Mouse (Mus musculus) liver, embryonic 12.5 days (tissue): ENCODE data around the gene Olfr974. TPM values are rescaled to one million over a fixed set of nuclear protein-coding genes. Genes with fewer than 3 reads are reported as not detected.

ENCODE experiments used
- polyA plus RNA-seq: library from polyadenylated mRNA; unstranded; fragments of >200 nt; fragmentation: Nextera tagmentation; extraction: Ambion mirVana; gene quantifications from 2 replicates; pipeline ENCODE4 v1.2.1, GENCODE M21; 2016

The Olfr974 gene
- polyA plus RNA-seq, 1 experiment from 2014 or later, result not detected

Other genes with a start within 250 kb of the Olfr974 start
- gene Olfr149, start 230.4 kb upstream of the Olfr974 start, polyA plus RNA-seq, result not detected in 2 replicates
- not detected in 2 replicates for gene Olfr965, start 226.1 kb upstream of the Olfr974 start, polyA plus RNA-seq
- gene Olfr150, start 206.5 kb upstream of the Olfr974 start, polyA plus RNA-seq, result not detected in 2 replicates
- not detected in 2 replicates for gene Olfr967, start 191.3 kb upstream of the Olfr974 start, polyA plus RNA-seq
- not detected in 2 replicates for gene Olfr968, start 154.2 kb upstream of the Olfr974 start, polyA plus RNA-seq
- not detected in 2 replicates for gene Olfr969, start 146.6 kb upstream of the Olfr974 start, polyA plus RNA-seq
- gene Olfr970, start 128.6 kb upstream of the Olfr974 start, polyA plus RNA-seq, result not detected in 2 replicates
- gene Olfr971, start 100.6 kb upstream of the Olfr974 start, polyA plus RNA-seq, result not detected in 2 replicates
- not detected in 2 replicates for gene Olfr972, start 71.1 kb upstream of the Olfr974 start, polyA plus RNA-seq
- not detected in 2 replicates for gene Olfr229, start 30.2 kb upstream of the Olfr974 start, polyA plus RNA-seq
- not detected in 2 replicates for gene Olfr975, start 14.5 kb downstream of the Olfr974 start, polyA plus RNA-seq
- gene Olfr976, start 23.6 kb downstream of the Olfr974 start, polyA plus RNA-seq, result not detected in 2 replicates
- not detected in 2 replicates for gene Olfr978, start 54.6 kb downstream of the Olfr974 start, polyA plus RNA-seq
- not detected in 2 replicates for gene Olfr979, start 66.0 kb downstream of the Olfr974 start, polyA plus RNA-seq
- not detected in 2 replicates for gene Olfr980, start 72.1 kb downstream of the Olfr974 start, polyA plus RNA-seq
- gene Olfr981, start 84.0 kb downstream of the Olfr974 start, polyA plus RNA-seq, result not detected in 2 replicates
- not detected in 2 replicates for gene Olfr982, start 136.3 kb downstream of the Olfr974 start, polyA plus RNA-seq
- gene Olfr983, start 156.1 kb downstream of the Olfr974 start, polyA plus RNA-seq, result not detected in 2 replicates
- not detected in 2 replicates for gene Olfr984, start 176.7 kb downstream of the Olfr974 start, polyA plus RNA-seq
- not detected in 2 replicates for gene Olfr985, start 192.7 kb downstream of the Olfr974 start, polyA plus RNA-seq
- not detected in 2 replicates for gene Tmem225, start 210.6 kb downstream of the Olfr974 start, polyA plus RNA-seq
- gene Olfr986, start 243.4 kb downstream of the Olfr974 start, polyA plus RNA-seq, result not detected in 2 replicates